Mouse (Mus musculus) fat pad, adult 2 months (tissue): ENCODE results near the gene Nav2.
A peak's percentile ranks its signal among the peaks of the same experiment; 100 is the strongest.

Experiments used
- DNase-seq: peaks from one replicate; pipeline ENCODE4 v3.0.0-alpha.2; 2011; ENCODE audit warnings: low read depth, low spot score; ENCODE audit errors: extremely low read depth

The Nav2 gene

DNA sequence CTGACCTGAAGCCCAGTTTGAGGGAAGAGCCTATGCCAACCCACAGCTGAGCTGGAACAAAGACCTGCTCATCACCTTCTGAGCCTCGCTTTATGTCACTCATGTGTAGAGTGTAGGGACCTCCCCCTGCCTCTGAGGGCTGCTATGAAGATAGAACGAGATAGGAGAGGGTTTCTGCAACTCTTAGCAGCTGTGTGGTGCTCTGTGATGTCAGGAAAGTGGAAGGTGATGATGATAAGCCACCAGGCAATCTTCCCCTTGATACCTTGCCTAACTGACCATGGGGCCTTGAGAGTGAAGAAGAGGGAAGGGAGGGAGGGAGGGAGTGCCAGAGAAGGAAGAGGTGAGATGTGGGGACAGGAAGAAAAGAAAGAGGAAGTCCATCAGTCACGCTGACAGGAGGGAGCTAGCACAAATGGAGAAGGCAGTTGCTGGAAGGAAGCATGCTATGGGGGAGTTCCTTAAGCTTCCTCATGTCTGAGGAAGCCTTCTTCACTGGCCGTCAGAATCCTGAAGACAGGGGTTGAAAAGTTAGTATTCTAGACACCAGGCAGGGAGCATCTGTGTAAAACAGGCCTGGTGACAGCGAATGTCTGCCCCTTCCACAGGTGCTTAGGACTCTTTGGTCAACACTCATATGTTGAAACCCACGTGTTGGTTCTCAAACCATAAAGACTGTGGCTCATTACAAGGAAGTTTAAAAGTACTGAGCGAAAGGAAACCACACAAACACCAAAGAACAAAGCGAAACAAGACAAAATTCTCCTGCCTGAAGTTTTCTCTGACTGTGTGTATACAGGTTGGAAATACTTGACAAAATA lies at the start of gene Nav2:
TSS of gene Nav2 (plus strand) at position 196 of the 821 bp plus-strand sequence.
- no peak for DNase-seq

DNA sequence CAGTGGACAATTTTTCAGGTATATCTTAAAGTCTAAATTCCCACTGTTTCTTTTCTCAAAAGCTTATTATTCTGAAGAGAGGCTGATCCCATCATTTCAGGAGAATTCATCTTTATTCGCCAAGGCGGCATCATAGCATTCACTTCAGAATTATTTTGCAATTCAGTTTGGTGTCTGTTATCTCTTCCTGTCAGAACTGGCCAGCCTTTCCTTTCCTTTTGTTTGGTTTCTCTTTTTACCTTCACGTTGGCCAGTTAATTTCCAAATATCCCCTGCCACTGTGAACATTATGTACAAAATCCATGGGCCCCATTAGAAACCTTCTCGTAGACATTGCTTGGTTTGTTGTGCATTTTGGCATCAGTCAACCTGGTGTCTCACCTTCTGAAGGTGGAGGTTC lies 49.2 kb upstream of the Nav2 start:
- DNase-seq = no peak

DNA sequence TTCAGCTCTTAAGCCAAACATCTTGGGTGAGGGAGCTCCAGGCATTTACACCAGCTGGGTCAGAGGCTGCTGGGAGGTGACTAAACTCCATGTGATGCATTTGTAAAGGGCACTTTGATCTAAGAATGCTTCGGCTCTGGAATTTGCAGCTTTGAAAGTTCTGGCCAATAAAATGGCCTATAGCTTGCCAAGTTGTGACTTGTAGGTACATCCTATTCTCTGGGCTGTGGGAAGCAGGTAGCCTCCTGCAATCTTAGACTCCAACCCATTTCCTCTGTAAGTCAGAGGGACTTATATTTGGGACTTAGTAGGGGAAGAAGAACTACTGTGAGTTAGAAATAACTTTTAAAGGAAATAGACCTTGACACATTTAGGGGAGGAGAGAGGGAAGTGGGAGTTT lies 47.6 kb upstream of the Nav2 start:
- no peak for DNase-seq

DNA sequence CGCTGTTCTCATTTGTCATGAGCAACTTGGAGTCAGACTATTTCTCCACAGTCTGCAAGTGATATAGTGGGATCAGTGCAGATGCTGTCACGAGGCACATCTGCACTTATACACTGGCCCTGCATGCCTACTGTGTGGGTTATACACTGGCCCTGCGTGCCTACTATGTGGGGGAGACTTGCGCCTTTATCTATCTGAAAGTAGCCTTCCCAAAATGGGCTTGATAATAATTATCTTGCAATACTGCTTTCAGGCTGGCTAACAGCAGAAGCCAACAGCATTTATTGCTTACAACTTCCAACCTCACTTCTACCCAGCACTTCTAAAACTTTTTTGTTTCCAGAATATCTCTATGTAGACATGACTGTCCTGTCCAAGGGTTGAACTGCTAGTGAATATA lies 46.7 kb upstream of the Nav2 start:
- DNase-seq = no peak

DNA sequence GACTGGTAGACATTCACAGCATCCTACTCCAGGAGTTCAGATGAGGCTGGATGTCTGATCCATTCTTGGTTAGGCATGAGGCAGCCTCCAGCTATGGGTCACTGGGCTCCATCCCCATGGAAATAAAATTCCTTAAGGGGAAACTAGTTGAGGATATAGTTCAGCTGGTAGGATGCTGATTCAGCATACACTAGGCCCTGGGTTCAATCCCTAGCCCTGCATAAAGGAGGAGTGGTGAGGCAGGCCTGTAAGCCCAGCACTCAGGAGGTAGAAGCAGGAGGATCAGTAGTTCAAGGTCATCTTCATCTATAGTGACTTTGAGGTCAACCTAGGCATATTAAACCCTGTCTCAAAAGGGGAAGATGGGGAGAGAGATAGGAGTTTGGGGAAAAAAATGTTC lies 44.3 kb upstream of the Nav2 start:
- no peak for DNase-seq

DNA sequence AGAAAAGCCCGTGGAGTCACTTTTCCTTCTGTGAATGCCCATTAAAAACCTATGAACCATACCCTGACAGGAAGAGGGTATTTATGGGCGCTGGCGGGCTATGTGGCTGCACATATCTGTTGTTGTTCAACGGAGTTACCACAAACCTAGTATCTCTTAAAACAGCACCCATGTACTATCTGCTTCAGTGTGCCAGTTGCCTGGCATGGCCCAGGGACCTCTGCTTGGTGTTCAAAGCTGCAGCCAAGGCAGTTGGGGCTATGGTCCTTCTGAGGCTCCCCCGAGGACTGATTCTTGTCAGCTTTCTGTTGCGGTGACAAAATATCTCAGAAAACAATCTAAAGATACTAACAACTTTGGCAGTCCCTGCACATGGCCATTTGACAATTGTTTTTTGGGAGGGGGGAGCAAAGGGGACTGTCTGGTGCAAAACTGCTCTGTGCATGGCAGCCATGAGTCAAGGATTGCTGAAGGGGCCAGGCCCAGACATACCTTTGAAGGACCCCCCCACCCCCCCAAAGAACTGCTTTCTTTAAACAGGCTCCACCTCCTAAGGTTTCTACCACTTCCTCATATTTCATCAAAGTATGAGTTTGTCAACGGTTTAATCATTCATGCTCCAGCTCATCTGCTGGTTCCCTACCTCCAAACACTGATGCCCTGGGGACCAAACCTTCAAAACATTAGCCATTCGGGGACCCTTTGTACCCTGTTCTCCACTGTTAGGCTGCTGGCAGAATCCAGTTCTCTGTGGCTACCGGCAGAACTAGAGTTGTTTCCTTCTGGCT lies 43.7 kb upstream of the Nav2 start:
- DNase-seq = no peak

GRCm38 (mm10) chr7:48867576-48867975 lies 40.9 kb upstream of the Nav2 start:
- DNase-seq = no peak

GRCm38 (mm10) chr7:48870144-48870543 lies 38.4 kb upstream of the Nav2 start:
- no peak for DNase-seq

GRCm38 (mm10) chr7:48870579-48871180 lies 37.8 kb upstream of the Nav2 start:
- no peak for DNase-seq

DNA sequence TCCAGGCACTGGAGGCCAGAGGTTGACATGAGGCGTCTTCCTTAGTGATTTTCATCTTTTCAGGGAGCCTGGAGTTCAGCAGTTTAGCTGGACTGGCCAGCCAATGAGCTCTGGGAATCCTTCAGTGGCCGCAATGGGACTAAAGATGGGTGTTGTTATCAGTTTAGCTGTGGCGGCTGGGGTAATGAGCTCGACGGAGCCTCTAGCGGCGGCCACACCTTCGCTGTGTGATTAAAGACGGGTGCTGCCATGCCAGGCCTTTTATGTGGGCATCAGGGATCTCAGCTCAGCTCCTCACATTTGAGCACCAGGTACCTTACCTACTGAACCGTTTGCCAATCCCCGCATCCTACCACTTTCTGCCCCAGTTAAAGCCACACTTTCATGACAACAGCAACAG lies 37.2 kb upstream of the Nav2 start:
- no peak for DNase-seq

GRCm38 (mm10) chr7:48875096-48875495 lies 33.4 kb upstream of the Nav2 start:
- peak; percentile 30 for DNase-seq

DNA sequence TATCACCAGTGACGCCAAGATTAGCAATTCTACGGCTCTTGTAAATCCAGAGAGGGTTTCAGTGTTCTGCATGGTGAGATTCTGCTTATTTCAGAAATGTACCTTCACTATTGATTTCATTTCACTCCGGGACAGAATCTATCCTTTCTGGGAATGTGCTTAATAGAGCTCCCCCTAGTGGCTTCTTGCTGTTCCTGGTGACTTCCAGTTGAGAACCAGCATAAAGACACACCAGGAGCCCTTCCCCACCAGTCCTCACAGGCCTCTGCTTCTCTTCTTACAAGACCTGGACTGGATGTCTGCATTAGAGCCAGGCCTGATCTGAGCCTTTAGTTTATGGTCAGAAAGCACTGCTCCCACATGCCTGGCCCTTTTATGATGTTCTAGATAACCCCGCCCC lies 32.0 kb upstream of the Nav2 start:
- DNase-seq = no peak

- DNase-seq = no peak
These were observed 30.6 kb upstream of the Nav2 start for GRCm38 (mm10) chr7:48877786-48878390.

DNA sequence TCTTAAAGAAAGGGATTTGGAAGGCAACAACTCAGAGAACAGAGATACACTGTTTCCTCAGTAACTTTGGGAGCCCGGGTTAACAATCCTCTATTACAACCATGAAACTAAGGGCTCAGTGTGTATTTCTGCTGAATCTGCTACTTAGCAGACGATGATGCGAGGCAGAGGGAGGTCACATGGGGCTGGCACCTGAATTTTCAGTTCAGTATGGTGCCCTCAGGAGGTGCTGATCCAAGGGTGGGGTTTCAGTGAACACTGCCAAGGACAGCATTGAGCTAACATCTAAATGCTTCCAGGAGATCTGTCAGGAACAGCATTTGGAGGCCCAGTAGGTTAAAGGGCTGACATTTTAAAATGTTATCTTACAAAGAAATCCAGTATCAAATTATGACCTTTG lies 28.9 kb upstream of the Nav2 start:
- DNase-seq = no peak

DNA sequence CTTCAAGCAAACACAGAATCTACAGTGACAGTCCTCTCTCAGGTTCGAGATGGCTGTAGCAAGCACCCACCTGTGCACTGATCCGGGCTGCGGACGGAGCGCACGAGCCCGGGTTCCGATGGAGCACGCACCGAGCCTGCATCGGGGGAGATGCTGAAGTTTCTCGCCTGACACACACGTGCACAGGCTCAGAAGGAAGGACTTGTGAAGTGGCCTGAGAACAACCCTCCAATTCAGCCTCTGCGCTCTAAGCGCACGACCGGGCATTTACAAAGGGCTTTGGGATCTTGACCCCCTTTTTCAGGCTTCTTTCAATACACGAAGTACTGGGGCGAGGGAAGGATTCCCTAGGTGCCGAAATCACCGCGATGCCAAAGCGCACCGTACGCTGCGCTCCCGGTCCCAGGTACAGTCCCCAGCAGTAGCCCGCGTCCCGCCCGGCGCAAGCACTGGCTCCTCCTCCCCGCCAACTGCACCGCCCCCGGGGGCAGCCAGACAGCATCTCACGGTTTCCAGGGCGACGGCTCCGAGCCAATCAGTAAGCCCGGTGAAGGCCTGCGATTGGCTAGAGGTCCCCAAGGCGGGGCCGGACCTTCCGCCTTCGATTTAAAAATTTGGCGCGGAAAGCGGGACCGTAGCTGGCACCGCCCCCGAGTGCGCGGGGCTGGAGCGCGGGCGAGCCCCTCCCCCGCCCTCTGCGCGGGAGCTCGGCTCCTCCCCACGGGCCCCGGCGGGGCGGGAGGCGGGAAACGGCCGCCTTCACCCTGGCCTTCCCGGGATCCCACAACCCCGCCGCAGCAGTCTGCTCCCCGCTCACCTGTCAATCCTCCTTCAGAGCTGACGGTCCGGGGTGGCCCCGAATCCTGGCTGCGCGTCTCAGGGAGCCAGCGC lies 27.7 kb upstream of the Nav2 start:
- DNase-seq = peak; percentile 55

DNA sequence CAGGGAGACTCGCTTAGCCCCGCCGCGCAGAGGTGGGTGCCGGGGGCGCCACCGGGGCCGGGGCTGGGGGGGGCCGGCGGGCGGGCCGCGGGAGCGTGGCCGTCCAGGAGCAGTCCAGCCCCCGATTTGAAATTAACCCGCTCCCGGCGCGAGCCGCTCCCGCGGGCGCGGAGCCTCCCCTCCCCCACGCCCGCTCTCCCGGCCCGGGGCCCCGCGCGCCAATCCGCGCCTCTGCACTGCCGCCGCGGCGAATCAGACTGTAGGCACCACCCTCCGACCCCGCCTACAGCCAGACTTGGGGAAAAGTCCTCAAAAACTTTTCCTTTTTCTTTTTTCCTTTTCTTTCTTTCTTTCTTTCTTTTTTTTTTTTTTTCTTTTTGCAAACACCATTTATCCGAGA lies 27.0 kb upstream of the Nav2 start, which contains the start of gene E2f8:
TSS of gene E2f8 (minus strand) at position 111 of the 400 bp plus-strand sequence.
- DNase-seq = no peak

- no peak for DNase-seq
These were observed 26.4 kb upstream of the Nav2 start for GRCm38 (mm10) chr7:48881971-48882609.

DNA sequence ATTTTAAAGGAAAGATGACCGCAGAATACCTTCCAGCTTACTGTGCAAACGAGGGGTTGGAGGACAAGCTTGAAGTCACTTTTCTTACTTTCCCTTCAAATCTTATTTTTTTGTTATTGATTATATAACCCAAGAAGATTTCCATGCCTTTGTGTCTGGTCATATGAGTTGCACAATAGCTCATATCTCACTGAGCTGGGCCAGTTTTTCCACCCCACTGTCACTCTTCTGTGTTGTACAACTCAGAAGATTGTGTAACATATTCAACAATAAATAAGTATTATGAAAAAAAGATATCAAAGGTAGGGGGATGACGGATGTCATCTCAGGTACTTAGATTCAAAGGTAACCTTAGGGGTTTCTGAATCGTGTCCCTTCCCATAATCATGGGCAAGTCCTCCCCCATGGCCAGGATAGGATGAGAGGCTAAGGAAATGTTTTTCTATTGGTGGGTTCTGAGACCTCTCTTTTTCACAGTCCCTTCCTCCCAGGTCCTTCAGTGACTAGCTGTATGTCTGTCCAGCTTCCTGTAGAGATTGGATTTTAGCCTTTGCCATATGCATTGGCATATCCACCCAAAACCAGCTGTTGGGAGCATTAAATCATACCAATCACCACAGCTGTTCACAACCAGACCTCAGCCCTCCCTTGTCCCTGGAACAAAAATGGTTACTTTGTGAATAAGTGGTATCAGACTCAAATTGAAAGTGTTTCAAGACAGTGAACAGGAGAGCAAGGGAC lies 24.8 kb upstream of the Nav2 start:
- DNase-seq = no peak

DNA sequence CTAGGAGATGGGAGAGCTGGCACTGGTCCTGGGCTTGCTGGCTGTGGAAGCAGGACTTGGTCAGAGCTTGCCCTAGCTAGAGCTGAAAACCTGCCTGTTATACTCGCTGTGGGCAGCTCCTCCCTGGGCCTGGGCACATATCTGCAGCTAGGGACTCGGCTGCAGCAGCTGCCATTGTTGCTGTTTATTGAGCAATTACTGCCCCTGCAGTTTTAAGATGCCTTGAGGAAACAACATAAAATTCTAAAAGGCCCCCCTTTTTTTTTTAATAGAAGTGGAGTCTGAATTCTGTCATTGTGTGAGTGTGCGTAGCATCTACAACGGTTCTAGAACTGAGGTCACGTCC lies 24.3 kb upstream of the Nav2 start:
- DNase-seq = no peak
